Mouse (Mus musculus): ENCODE data around the gene Lmo7.
A peak's percentile ranks its signal among the peaks of the same experiment; 100 is the strongest.

The Lmo7 gene

GRCm38 (mm10) chr14:101729237-101729971 lies at the start of gene Lmo7, which contains the start of gene Gm9922:
Gene Lmo7, plus strand, starts transcription at chr14:101729957.
Gene Gm9922, minus strand, starts transcription at chr14:101729814.
- DNase-seq, result peak; percentile 37

GRCm38 (mm10) chr14:101687696-101688095 lies 42.1 kb upstream of the Lmo7 start:
- DNase-seq, result no peak

GRCm38 (mm10) chr14:101688406-101688805 lies 41.4 kb upstream of the Lmo7 start:
- DNase-seq, result no peak

- DNase-seq, result no peak
Observed at GRCm38 (mm10) chr14:101704479-101704878, 25.3 kb upstream of the Lmo7 start.

- no peak for DNase-seq
Observed at GRCm38 (mm10) chr14:101707088-101707487, 22.7 kb upstream of the Lmo7 start.

- DNase-seq, result no peak
Observed at GRCm38 (mm10) chr14:101714414-101714813, 15.3 kb upstream of the Lmo7 start.

GRCm38 (mm10) chr14:101729972-101730692 lies 375 bp downstream of the Lmo7 start:
- no peak for DNase-seq

- no peak for DNase-seq
Observed at GRCm38 (mm10) chr14:101733542-101734303, 4.0 kb downstream of the Lmo7 start.

GRCm38 (mm10) chr14:101737501-101737900 lies 7.7 kb downstream of the Lmo7 start:
- DNase-seq, result no peak

GRCm38 (mm10) chr14:101746635-101747034 lies 16.9 kb downstream of the Lmo7 start:
- no peak for DNase-seq

GRCm38 (mm10) chr14:101747811-101748210 lies 18.1 kb downstream of the Lmo7 start:
- no peak for DNase-seq

- no peak for DNase-seq
Observed at GRCm38 (mm10) chr14:101748436-101748835, 18.7 kb downstream of the Lmo7 start.

GRCm38 (mm10) chr14:101750910-101751309 lies 21.2 kb downstream of the Lmo7 start:
- DNase-seq, result no peak

GRCm38 (mm10) chr14:101755425-101755824 lies 25.7 kb downstream of the Lmo7 start:
- no peak for DNase-seq

GRCm38 (mm10) chr14:101762267-101762666 lies 32.5 kb downstream of the Lmo7 start:
- DNase-seq, result no peak

- no peak for DNase-seq
Observed at GRCm38 (mm10) chr14:101763762-101764295, 34.1 kb downstream of the Lmo7 start.

GRCm38 (mm10) chr14:101771336-101771735 lies 41.6 kb downstream of the Lmo7 start:
- DNase-seq, result no peak

- DNase-seq, result no peak
Observed at GRCm38 (mm10) chr14:101771756-101772155, 42.0 kb downstream of the Lmo7 start.

- peak; percentile 21 for DNase-seq
Observed at GRCm38 (mm10) chr14:101774631-101775030, 44.9 kb downstream of the Lmo7 start.

- DNase-seq, result no peak
Observed at GRCm38 (mm10) chr14:101776296-101777128, 46.8 kb downstream of the Lmo7 start.

GRCm38 (mm10) chr14:101777129-101777493 lies 47.4 kb downstream of the Lmo7 start:
- no peak for DNase-seq

GRCm38 (mm10) chr14:101778426-101778825 lies 48.7 kb downstream of the Lmo7 start:
- no peak for DNase-seq

Measured in thymus, postnatal 4 days (tissue).